ENCODE assay signal across 19 mouse cellular contexts in the genomic region with DNA sequence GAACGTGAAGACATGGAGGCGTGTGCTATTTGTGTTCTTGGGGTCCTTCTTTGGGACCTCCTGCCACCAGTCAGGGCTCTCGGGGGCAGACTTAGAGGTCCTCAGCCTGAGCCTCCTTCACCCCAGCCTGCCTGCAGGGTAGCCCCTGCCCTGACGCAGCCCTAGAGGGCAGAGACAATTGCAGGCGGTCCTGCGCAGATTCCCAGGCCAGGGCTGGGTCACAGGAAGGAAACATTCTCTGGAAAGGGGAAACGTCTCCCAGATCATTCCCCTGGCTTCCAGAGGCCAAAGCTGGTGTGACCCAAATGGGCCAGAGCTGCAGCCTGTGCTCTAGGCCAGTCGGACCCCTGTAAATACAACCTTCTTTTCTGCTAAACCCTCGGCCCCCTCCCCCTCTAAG. TPM values are rescaled to one million over a fixed set of nuclear protein-coding genes. Genes with fewer than 3 reads are reported as not detected.
A peak's percentile ranks its signal among the peaks of the same experiment; 100 is the strongest.
DNase-seq lines count a peak whose midpoint lies in the region; ATAC-seq and TF ChIP-seq lines count a peak whose summit lies in the region.
"Had no signal": no experiment of that assay in that cellular context is flagged by ENCODE, and none has a peak within 500 bp of the region (broad histone marks: within the 10 kb centered on the region; RNA-seq: fewer than 3 reads in every experiment).

No protein-coding gene starts in this region.

- no peaks in the 10 kb centered on the region for H3K9me3 ChIP-seq in G1E (replicated peaks)
- H3K9me3 ChIP-seq in hindbrain, embryonic 13.5 days: no peaks in the 10 kb centered on the region
- H3K9me3 ChIP-seq: limb, embryonic 12.5 days had no signal

- no peaks in the 10 kb centered on the region for H3K79me2 ChIP-seq in heart, adult 2 months (replicated peaks; ENCODE audit: control insufficient read depth, insufficient read depth, low read length)

- peak overlapping the region; percentile 63; the same call in 1 of the 2 replicates for H3K4me3 ChIP-seq in G1E (ENCODE audit: low read depth, low read length)
- no peak overlapping the region for H3K4me3 ChIP-seq in heart, adult 2 months
- no peak overlapping the region for H3K4me3 ChIP-seq in hindbrain, embryonic 13.5 days
- H3K4me3 ChIP-seq: limb, embryonic 12.5 days had no signal

- H3K27ac ChIP-seq in heart, adult 2 months: peak overlapping the region; percentile 85
- no peak overlapping the region for H3K27ac ChIP-seq in hindbrain, embryonic 13.5 days
- H3K27ac ChIP-seq: limb, embryonic 12.5 days; stomach, postnatal 0 days had no signal

- peaks cover 67% of the 10 kb centered on the region for H3K4me1 ChIP-seq in G1E (ENCODE audit: insufficient read depth, low read depth, low read length)
- peaks cover 9% of the 10 kb centered on the region for H3K4me1 ChIP-seq in heart, adult 2 months (ENCODE audit: control insufficient read depth, insufficient read depth, low read length)
- peaks cover 12% of the 10 kb centered on the region for H3K4me1 ChIP-seq in hindbrain, embryonic 13.5 days (replicated peaks)

- intact Hi-C loops in heart, adult 2 months (cut with DNase I): loop anchor here (2.0 kb wide), 2 partner anchors 21 to 59 kb away; no protein-coding TSS in a partner anchor

- peak; percentile 53; the same call in 1 of the 2 replicates for TF ChIP-seq POLR2A in heart, adult 2 months (IDR thresholded peaks at IDR 0.05; ENCODE audit: insufficient read depth, low read depth, low read length)

- no peak for ATAC-seq in G1E (ENCODE audit: extremely low read depth, insufficient number of reproducible peaks, low FRiP score, poor library complexity, severe bottlenecking)
- no peak for ATAC-seq in hindbrain, embryonic 13.5 days (ENCODE audit: low FRiP score)
- ATAC-seq: CD4-positive, CD25-positive, alpha-beta regulatory T cell, adult 4 months; forebrain, embryonic 16.5 days; inflammation-experienced regulatory T-cells, adult 6 months; liver, postnatal 0 days; Patski had no signal

- peak; percentile 90 for TF ChIP-seq EP300 in heart, adult 2 months (IDR thresholded peaks at IDR 0.05; ENCODE audit: insufficient read depth, low read depth, low read length)

- peaks cover 60% of the 10 kb centered on the region for H3K36me3 ChIP-seq in G1E (replicated peaks)
- peaks cover 10% of the 10 kb centered on the region for H3K36me3 ChIP-seq in heart, adult 2 months (ENCODE audit: control insufficient read depth, insufficient read depth, low read length)
- H3K36me3 ChIP-seq in hindbrain, embryonic 13.5 days: no peaks in the 10 kb centered on the region
- H3K36me3 ChIP-seq: limb, embryonic 12.5 days had no signal

- no peaks in the 10 kb centered on the region for H3K27me3 ChIP-seq in G1E (ENCODE audit: insufficient read depth, low read length)
- H3K27me3 ChIP-seq in heart, adult 2 months (ENCODE audit: control insufficient read depth, insufficient read depth, low read length): 0 out of 2 replicates have a peak, but pooled peaks cover 2% of the 10 kb centered on the region
- H3K27me3 ChIP-seq in hindbrain, embryonic 13.5 days: peaks cover 93% of the 10 kb centered on the region
- H3K27me3 ChIP-seq: Patski had no signal

- no peak overlapping the region for H3K4me2 ChIP-seq in hindbrain, embryonic 13.5 days
- H3K4me2 ChIP-seq: limb, embryonic 12.5 days had no signal

- no peak for TF ChIP-seq CTCF in G1E (IDR thresholded peaks at IDR 0.05; ENCODE audit: low read depth, low read length)
- peak; percentile 37 for TF ChIP-seq CTCF in heart, adult 2 months (IDR thresholded peaks at IDR 0.05)

- no peak overlapping the region for H3K9ac ChIP-seq in heart, adult 2 months (ENCODE audit: low read depth, low read length)
- no peak overlapping the region for H3K9ac ChIP-seq in hindbrain, embryonic 13.5 days
- H3K9ac ChIP-seq: limb, embryonic 12.5 days; liver, postnatal 0 days had no signal

- peak; percentile 98 for DNase-seq in heart, adult 11 months
- DNase-seq in heart, adult 8-10 months (ENCODE audit: low spot score): no peak
- DNase-seq in G1E (ENCODE audit: low spot score): no peak
- peak; percentile 66 to 76 for DNase-seq in heart, adult 2 months
- peak; percentile 65 to 69 for DNase-seq in kidney, postnatal 36 days
- no peak for DNase-seq in ovary, postnatal 14 days (ENCODE audit: low spot score)
- DNase-seq in Muller cell, postnatal 12 days (ENCODE audit: inconsistent ontology term): no peak
- DNase-seq: cerebellum, adult 18-20 months; layer of hippocampus, adult 9-11 months; liver, postnatal 0 days had no signal

- WGBS in heart, adult 2 months: 31% methylated on average over 9 of the region's 9 CpGs
- WGBS in hindbrain, embryonic 13.5 days: 14% methylated on average over 9 of the region's 9 CpGs

RNA-seq across cellular contexts. Expression of gene Gata2, which starts 12.2 kb away (rescaled TPM):
- total RNA-seq in heart, adult 8-10 months (2022): 10 to 100 TPM; 13.5 to 20.0 (median 17.4) TPM
- total RNA-seq in G1E (2014; fragmentation: Nextera tagmentation): 264 and 265 TPM in 2 replicates
- total RNA-seq in G1E (2017): 127 and 145 TPM in 2 replicates
- 1,748 and 2,211 TPM in 2 replicates for polyA plus RNA-seq in G1E (2012)
- total RNA-seq in heart, adult 2 months (2021): 10 to 100 TPM; 17.8 to 19.6 TPM
- 14.3 and 18.7 TPM in 2 replicates for polyA plus RNA-seq in heart, adult 2 months (2012; rRNA removed)
- polyA plus RNA-seq in hindbrain, embryonic 13.5 days (2015; fragmentation: Nextera tagmentation; extraction: Ambion mirVana): 20.6 and 27.0 TPM in 2 replicates
- polyA plus RNA-seq: inflammation-experienced regulatory T-cells, adult 6 months had no signal

RNA-seq across cellular contexts. Expression of gene Dnajb8, which starts 16.1 kb away (rescaled TPM):
- not detected for total RNA-seq in heart, adult 8-10 months (2022)
- total RNA-seq in G1E (2014; fragmentation: Nextera tagmentation) (not detected in 2 replicates), G1E (2017) (0.11 TPM in 1 of 2 replicates, not detected in the other)
- polyA plus RNA-seq in G1E (2012): not detected in 2 replicates
- total RNA-seq in heart, adult 2 months (2021): not detected
- polyA plus RNA-seq in heart, adult 2 months (2012; rRNA removed): 0.29 TPM in 1 of 2 replicates, not detected in the other
- not detected in 2 replicates for polyA plus RNA-seq in hindbrain, embryonic 13.5 days (2015; fragmentation: Nextera tagmentation; extraction: Ambion mirVana)
- polyA plus RNA-seq: CD4-positive, CD25-positive, alpha-beta regulatory T cell, adult 4 months; forebrain, embryonic 16.5 days; heart, embryonic 14.5 days; inflammation-experienced regulatory T-cells, adult 6 months; limb, embryonic 12.5 days; liver, postnatal 0 days; Patski; small intestine, adult 2 months; stomach, postnatal 0 days had no signal

Comparison
In these comparisons a context has a peak if more than half of its experiments do, and no peak if none do; other contexts are left out.
1. DNase-seq: peak in heart, adult 11 months (single experiment), heart, adult 2 months (2 of 2) and kidney, postnatal 36 days (2 of 2); none in heart, adult 8-10 months (single experiment), G1E (single experiment), ovary, postnatal 14 days (single experiment) and Muller cell, postnatal 12 days (single experiment).
2. RNA of gene Gata2, which starts 12.2 kb away (total RNA-seq): 127 to 265 TPM in G1E; 17.8 to 19.6 TPM in heart, adult 2 months and 13.5 to 20.0 TPM in heart, adult 8-10 months; every median in the first group is over 4 times any median in the second.